Mouse (Mus musculus) kidney, adult 2 months (tissue): ENCODE data around the gene Rrbp1.

Experiments
- CTCF ChIP-seq: fragments of 200-500 bp; conservative IDR thresholded peaks from 2 replicates; pipeline ENCODE4 v1.5.1; 2011; ENCODE audit warnings: low read depth, mild to moderate bottlenecking, control low read depth, low read length, moderate library complexity, mixed read lengths; ENCODE audit not compliant: insufficient read depth, insufficient read length
- POLR2A ChIP-seq: fragments of 200-500 bp; IDR thresholded peaks from one replicate; pipeline ENCODE4 v1.6.1; 2011; ENCODE audit warnings: low read depth, low read length, control low read depth

- TF ChIP-seq CTCF (peak; percentile 28; the same call in 1 of the 2 replicates), POLR2A (no peak)
Observed at GRCm38 (mm10) chr2:144005166-144005955, 5.7 kb downstream of the Rrbp1 start.
